Mouse (Mus musculus): Measurements from ENCODE around the gene 4930404N11Rik. TPM values are rescaled to one million over a fixed set of nuclear protein-coding genes. Genes with fewer than 3 reads are reported as not detected.
A peak's percentile ranks its signal among the peaks of the same experiment; 100 is the strongest.

Gene 4930404N11Rik
- polyA plus RNA-seq, 1 experiment, result not detected

DNA sequence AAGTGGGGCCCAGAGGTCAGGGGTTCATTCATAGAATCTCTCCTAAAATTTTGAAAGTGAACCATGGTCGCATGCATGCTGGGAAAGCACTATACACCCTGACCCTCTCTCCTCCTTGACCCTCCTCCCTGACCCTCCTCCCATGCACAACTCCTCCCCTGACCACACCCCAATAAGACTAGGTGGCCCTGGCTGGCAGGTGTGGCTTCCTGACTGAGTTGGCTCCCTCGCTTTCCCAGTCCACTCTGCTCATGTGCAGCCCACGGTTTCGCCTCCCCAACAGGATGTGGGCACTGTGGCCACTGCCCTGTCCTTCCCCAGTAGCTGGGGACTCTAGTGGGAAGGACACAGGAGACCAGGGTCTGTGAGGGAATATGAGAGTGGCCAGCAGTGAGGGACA, 44.7 kb upstream of the 4930404N11Rik start:
- Histone ChIP-seq H3K27ac (ENCODE audit: insufficient read depth, low read depth, low read length) (peak overlapping the region; percentile 88), H3K4me3 (ENCODE audit: insufficient read depth, low read depth, low read length) (no peak overlapping the region), H3K4me1 (ENCODE audit: control insufficient read depth, insufficient read depth, low read length) (peaks cover 85% of the 10 kb centered on the region)
- WGBS, result 78% methylated on average over 4 of the region's 4 CpGs
- TF ChIP-seq CTCF (IDR thresholded peaks at IDR 0.05; ENCODE audit: insufficient read depth, low read depth, low read length) (no peak), POLR2A (IDR thresholded peaks at IDR 0.05; ENCODE audit: insufficient read depth, low read depth, low read length) (no peak)

DNA sequence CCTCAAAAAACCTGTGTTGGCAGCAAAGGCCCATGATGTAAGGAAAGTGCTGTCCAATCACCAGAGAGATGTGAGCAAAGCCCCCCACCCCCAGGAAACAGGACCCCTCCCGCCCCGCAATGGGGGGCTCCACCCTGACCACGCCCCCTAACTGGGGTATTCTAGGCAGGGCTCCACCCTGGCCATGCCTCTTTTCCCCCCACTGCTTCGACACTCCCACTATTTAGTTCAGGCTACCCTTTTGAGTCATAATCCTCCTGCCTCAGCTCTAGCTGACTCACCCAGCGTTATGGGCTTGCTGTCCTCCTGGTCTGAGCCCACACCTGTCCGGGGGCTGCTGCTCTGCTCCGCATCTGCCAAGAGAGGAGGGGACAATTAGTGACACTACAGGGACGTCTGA, 43.7 kb upstream of the 4930404N11Rik start:
- 30% methylated on average over 8 of the region's 8 CpGs for WGBS
- H3K4me1 ChIP-seq (ENCODE audit: control insufficient read depth, insufficient read depth, low read length), result peaks cover 75% of the 10 kb centered on the region

GRCm38 (mm10) chr10:81408871-81409291, 43.3 kb upstream of the 4930404N11Rik start:
- no peak for TF ChIP-seq POLR2A (IDR thresholded peaks at IDR 0.05; ENCODE audit: insufficient read depth, low read depth, low read length)
- peak; percentile 77; the same call in 1 of the 2 replicates for TF ChIP-seq CTCF (IDR thresholded peaks at IDR 0.05; ENCODE audit: insufficient read depth, low read depth, low read length)
- Histone ChIP-seq H3K4me3 (ENCODE audit: insufficient read depth, low read depth, low read length) (no peak overlapping the region), H3K4me1 (ENCODE audit: control insufficient read depth, insufficient read depth, low read length) (peaks cover 70% of the 10 kb centered on the region), H3K27ac (ENCODE audit: insufficient read depth, low read depth, low read length) (no peak overlapping the region)
- WGBS, result 35% methylated on average over 9 of the region's 9 CpGs

More for the DNA sequence above, 43.7 kb upstream of the 4930404N11Rik start:
- TF ChIP-seq CTCF (IDR thresholded peaks at IDR 0.05; ENCODE audit: insufficient read depth, low read depth, low read length) (no peak), POLR2A (IDR thresholded peaks at IDR 0.05; ENCODE audit: insufficient read depth, low read depth, low read length) (no peak)
- no peak overlapping the region for H3K4me3 ChIP-seq (ENCODE audit: insufficient read depth, low read depth, low read length)
- H3K27ac ChIP-seq (ENCODE audit: insufficient read depth, low read depth, low read length), result no peak overlapping the region

GRCm38 (mm10) chr10:81408424-81408729, 42.8 kb upstream of the 4930404N11Rik start:
- no peak overlapping the region for H3K4me3 ChIP-seq (ENCODE audit: insufficient read depth, low read depth, low read length)
- H3K27ac ChIP-seq (ENCODE audit: insufficient read depth, low read depth, low read length), result no peak overlapping the region
- 68% methylated on average over 13 of the region's 13 CpGs for WGBS
- TF ChIP-seq POLR2A (IDR thresholded peaks at IDR 0.05; ENCODE audit: insufficient read depth, low read depth, low read length), result no peak
- no peak for TF ChIP-seq CTCF (IDR thresholded peaks at IDR 0.05; ENCODE audit: insufficient read depth, low read depth, low read length)
- peaks cover 65% of the 10 kb centered on the region for H3K4me1 ChIP-seq (ENCODE audit: control insufficient read depth, insufficient read depth, low read length)

DNA sequence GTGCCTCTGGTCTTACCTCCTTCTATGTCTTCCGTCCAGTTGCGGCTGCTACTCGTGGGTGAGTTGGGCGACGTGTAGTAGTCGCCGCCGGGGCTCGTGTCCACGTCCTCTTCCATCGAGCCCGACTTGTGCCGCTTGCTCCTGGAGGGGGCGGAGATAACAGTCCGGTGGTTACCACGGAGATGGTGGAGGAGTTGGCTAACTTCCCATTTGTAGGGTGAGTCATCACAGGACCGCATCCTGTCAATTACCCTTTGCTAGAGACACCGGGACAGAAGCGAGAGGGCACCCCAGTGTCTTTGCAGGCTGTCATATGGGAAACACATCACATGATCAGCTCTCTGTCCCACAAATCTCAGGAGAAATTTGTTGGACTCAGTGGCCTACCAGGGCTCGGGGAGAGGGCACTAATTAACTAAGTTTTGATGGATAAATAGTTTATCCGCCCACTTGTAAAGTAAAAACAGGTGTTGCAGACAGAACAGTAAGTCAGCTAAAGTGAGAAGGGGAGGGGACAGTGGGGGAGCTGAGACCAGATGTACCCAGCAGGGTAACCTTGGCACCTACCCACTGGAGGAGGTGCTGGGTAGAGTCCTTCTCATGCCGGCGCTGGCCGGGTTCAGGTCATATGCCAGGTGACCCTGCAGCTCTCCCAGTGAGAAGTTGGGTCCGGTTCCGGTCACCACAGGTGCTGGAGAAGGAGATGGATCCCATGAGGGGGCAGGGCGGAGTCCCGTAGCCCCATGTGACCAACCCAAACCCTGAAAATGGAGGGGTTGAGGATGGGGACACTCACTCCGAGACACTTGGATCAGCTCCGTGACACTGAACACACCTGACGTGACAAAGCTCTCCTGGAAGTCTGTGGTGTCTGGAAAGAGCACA, 42.2 kb upstream of the 4930404N11Rik start:
- WGBS, result 33% methylated on average over 31 of the region's 31 CpGs
- Histone ChIP-seq H3K4me1 (ENCODE audit: control insufficient read depth, insufficient read depth, low read length) (peaks cover 61% of the 10 kb centered on the region), H3K4me3 (ENCODE audit: insufficient read depth, low read depth, low read length) (no peak overlapping the region), H3K27ac (ENCODE audit: insufficient read depth, low read depth, low read length) (no peak overlapping the region)
- no peak for TF ChIP-seq CTCF (IDR thresholded peaks at IDR 0.05; ENCODE audit: insufficient read depth, low read depth, low read length)
- no peak for TF ChIP-seq POLR2A (IDR thresholded peaks at IDR 0.05; ENCODE audit: insufficient read depth, low read depth, low read length)

GRCm38 (mm10) chr10:81406504-81407440, 41.2 kb upstream of the 4930404N11Rik start:
- H3K27ac ChIP-seq (ENCODE audit: insufficient read depth, low read depth, low read length), result no peak overlapping the region
- no peak overlapping the region for H3K4me3 ChIP-seq (ENCODE audit: insufficient read depth, low read depth, low read length)
- H3K4me1 ChIP-seq (ENCODE audit: control insufficient read depth, insufficient read depth, low read length), result peaks cover 59% of the 10 kb centered on the region
- TF ChIP-seq CTCF (IDR thresholded peaks at IDR 0.05; ENCODE audit: insufficient read depth, low read depth, low read length) (no peak), POLR2A (IDR thresholded peaks at IDR 0.05; ENCODE audit: insufficient read depth, low read depth, low read length) (no peak)
- 60% methylated on average over 24 of the region's 24 CpGs for WGBS

GRCm38 (mm10) chr10:81405588-81406201, 40.1 kb upstream of the 4930404N11Rik start:
- TF ChIP-seq CTCF (IDR thresholded peaks at IDR 0.05; ENCODE audit: insufficient read depth, low read depth, low read length) (peak; percentile 56; the same call in 1 of the 2 replicates), POLR2A (IDR thresholded peaks at IDR 0.05; ENCODE audit: insufficient read depth, low read depth, low read length) (no peak)
- no peak overlapping the region for H3K27ac ChIP-seq (ENCODE audit: insufficient read depth, low read depth, low read length)
- no peak overlapping the region for H3K4me3 ChIP-seq (ENCODE audit: insufficient read depth, low read depth, low read length)
- WGBS, result 52% methylated on average over 13 of the region's 13 CpGs
- H3K4me1 ChIP-seq (ENCODE audit: control insufficient read depth, insufficient read depth, low read length), result peaks cover 59% of the 10 kb centered on the region

GRCm38 (mm10) chr10:81404720-81405119, 39.1 kb upstream of the 4930404N11Rik start:
- WGBS, result 74% methylated on average over 18 of the region's 18 CpGs
- Histone ChIP-seq H3K4me3 (ENCODE audit: insufficient read depth, low read depth, low read length) (no peak overlapping the region), H3K4me1 (ENCODE audit: control insufficient read depth, insufficient read depth, low read length) (peaks cover 55% of the 10 kb centered on the region), H3K27ac (ENCODE audit: insufficient read depth, low read depth, low read length) (no peak overlapping the region)
- TF ChIP-seq POLR2A (IDR thresholded peaks at IDR 0.05; ENCODE audit: insufficient read depth, low read depth, low read length) (no peak), CTCF (IDR thresholded peaks at IDR 0.05; ENCODE audit: insufficient read depth, low read depth, low read length) (no peak)

All from olfactory bulb, adult 2 months (tissue).